Comparison of ENCODE assay signal across 24 mouse cellular contexts in the genomic region with DNA sequence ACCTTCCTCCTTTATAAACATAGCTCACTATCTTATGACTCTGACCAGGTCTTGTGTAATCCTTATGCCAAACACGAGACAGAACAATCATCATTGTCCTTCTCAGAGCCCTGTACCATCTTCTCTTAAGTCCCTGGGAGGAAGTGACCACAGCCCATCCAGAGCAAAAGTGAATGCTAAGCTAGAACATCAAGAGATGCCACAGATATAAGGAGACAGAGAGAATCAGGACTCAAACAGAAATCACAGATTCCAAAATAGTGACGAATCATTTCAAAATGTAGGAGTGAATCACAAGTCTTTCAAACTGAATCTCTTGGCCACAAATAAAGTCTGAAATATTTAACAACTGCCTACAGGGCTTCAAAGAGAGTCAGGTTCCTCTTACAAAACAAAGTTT.
DNase-seq lines count a peak whose midpoint lies in the region; ATAC-seq and TF ChIP-seq lines count a peak whose summit lies in the region.
"Had no signal": no experiment of that assay in that cellular context is flagged by ENCODE, and none has a peak within 500 bp of the region (broad histone marks: within the 10 kb centered on the region; RNA-seq: fewer than 3 reads in every experiment).

No protein-coding gene starts in this region.

- TF ChIP-seq CTCF in Patski (IDR thresholded peaks at IDR 0.05), result no peak
- no peak for TF ChIP-seq CTCF in embryonic fibroblast, embryonic 13.5 days (IDR thresholded peaks at IDR 0.05; ENCODE audit: borderline replicate concordance, insufficient read depth, low read length)
- no peak for TF ChIP-seq CTCF in thymus, adult 2 months (IDR thresholded peaks at IDR 0.05; ENCODE audit: borderline replicate concordance, control insufficient read depth, extremely low read depth, insufficient read depth, low read length, poor library complexity)

- H3K27ac ChIP-seq in embryonic fibroblast, embryonic 13.5 days (ENCODE audit: insufficient read depth, low read length), result peak overlapping the region; percentile 89
- H3K27ac ChIP-seq in thymus, adult 2 months (ENCODE audit: control insufficient read depth, insufficient read depth, low read length), result no peak overlapping the region
- H3K27ac ChIP-seq: embryonic facial prominence, embryonic 13.5 days; forebrain, embryonic 13.5 days; heart, embryonic 10.5 days; hindbrain, embryonic 12.5 days had no signal

- H3K4me3 ChIP-seq in embryonic fibroblast, embryonic 13.5 days (ENCODE audit: insufficient read depth, low read length), result no peak overlapping the region
- H3K4me3 ChIP-seq in thymus, adult 2 months (ENCODE audit: control insufficient read depth, insufficient read depth, low read length), result no peak overlapping the region
- H3K4me3 ChIP-seq: embryonic facial prominence, embryonic 13.5 days; forebrain, embryonic 13.5 days; heart, embryonic 10.5 days; hindbrain, embryonic 12.5 days had no signal

- in situ Hi-C loops in Patski (cut with MboI; ENCODE audit: low pct_unique_long_range_greater_than_20kb), result no loop called here

- no peaks in the 10 kb centered on the region for H3K27me3 ChIP-seq in Patski
- H3K27me3 ChIP-seq in thymus, adult 2 months (ENCODE audit: control insufficient read depth, insufficient read depth, low read length), result no peaks in the 10 kb centered on the region
- H3K27me3 ChIP-seq: embryonic facial prominence, embryonic 13.5 days; forebrain, embryonic 13.5 days; hindbrain, embryonic 12.5 days had no signal

- H3K4me1 ChIP-seq in embryonic fibroblast, embryonic 13.5 days (ENCODE audit: control insufficient read depth, insufficient read depth, low read length), result peaks cover 16% of the 10 kb centered on the region
- no peaks in the 10 kb centered on the region; the same call in 1 of the 2 replicates for H3K4me1 ChIP-seq in thymus, adult 2 months (replicated peaks; ENCODE audit: control insufficient read depth, insufficient read depth, low read length)
- H3K4me1 ChIP-seq: forebrain, embryonic 13.5 days; hindbrain, embryonic 12.5 days had no signal

- H3K36me3 ChIP-seq in thymus, adult 2 months (ENCODE audit: control insufficient read depth, insufficient read depth, low read length), result no peaks in the 10 kb centered on the region
- H3K36me3 ChIP-seq: embryonic facial prominence, embryonic 13.5 days; G1E; heart, embryonic 10.5 days; hindbrain, embryonic 12.5 days had no signal

- POLR2A ChIA-PET in Patski (lab: Charles Lee), result no interaction called here

- TF ChIP-seq POLR2A in embryonic fibroblast, embryonic 13.5 days (IDR thresholded peaks at IDR 0.05; ENCODE audit: low read depth, low read length), result no peak
- TF ChIP-seq POLR2A in thymus, adult 2 months (IDR thresholded peaks at IDR 0.05; ENCODE audit: control insufficient read depth, extremely low read depth, insufficient read depth, low read length, poor library complexity), result no peak

- WGBS in thymus, adult 2 months, result 77% methylated on average over 2 of the region's 2 CpGs

- peak; percentile 36 for ATAC-seq in frontal cortex, adult (ENCODE audit: low TSS enrichment)
- peak; percentile 81 for ATAC-seq in Patski
- ATAC-seq: CD4-positive, CD25-positive, alpha-beta regulatory T cell, adult 4 months; forebrain, embryonic 13.5 days; forebrain, postnatal 0 days; hindbrain, embryonic 16.5 days; inflammation-experienced regulatory T-cells, adult 6 months; intestine, postnatal 0 days had no signal

- no peak for DNase-seq in frontal cortex, postnatal 25 days (ENCODE audit: low spot score in 2 of 2)
- DNase-seq in 3T3-L1 (ENCODE audit: low read depth, low spot score) (peak; percentile 81), Patski (ENCODE audit: low read depth, low spot score) (no peak)
- DNase-seq in thymus, adult 2 months, result no peak
- no peak for DNase-seq in cerebellum, adult 18-20 months
- no peak for DNase-seq in cerebellum, postnatal 10 days
- DNase-seq: adrenal gland, adult 8-10 months; cerebellum, adult 2 months; cerebellum, postnatal 14 days; forebrain, postnatal 0 days; gastrocnemius, postnatal 10 days; heart, postnatal 10 days; heart, postnatal 4 days had no signal

- CTCF ChIA-PET in Patski (lab: Charles Lee), result interaction anchor here (1.2 to 1.5 kb wide), 2 partner anchors 9 to 56 kb away, joined by 3 to 4 read pairs; no protein-coding TSS in a partner anchor
